Mouse (Mus musculus): ENCODE data around the gene Il17c.

Il17c gene

DNA sequence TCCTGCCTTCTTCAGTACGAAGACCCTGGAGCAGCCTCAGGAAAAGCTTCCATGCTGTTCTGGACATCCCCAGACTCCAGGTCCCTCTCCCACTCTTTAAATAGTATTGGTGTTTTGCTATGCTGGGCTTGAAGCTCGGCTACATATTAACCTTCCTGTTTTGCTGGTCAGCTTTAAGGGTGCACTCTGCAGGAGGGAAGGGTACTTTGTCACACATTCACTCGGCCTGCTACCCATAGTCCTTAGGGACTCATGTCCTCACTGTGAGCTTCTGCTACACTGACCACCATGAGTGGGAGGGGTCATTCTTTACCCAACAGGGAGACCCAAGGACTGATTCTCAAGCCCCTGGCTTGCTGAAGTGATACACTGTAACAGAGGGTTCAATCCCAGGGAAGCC lies 8.8 kb downstream of the Il17c start:
- DNase-seq (ENCODE audit: inconsistent ontology term): no peak

DNA sequence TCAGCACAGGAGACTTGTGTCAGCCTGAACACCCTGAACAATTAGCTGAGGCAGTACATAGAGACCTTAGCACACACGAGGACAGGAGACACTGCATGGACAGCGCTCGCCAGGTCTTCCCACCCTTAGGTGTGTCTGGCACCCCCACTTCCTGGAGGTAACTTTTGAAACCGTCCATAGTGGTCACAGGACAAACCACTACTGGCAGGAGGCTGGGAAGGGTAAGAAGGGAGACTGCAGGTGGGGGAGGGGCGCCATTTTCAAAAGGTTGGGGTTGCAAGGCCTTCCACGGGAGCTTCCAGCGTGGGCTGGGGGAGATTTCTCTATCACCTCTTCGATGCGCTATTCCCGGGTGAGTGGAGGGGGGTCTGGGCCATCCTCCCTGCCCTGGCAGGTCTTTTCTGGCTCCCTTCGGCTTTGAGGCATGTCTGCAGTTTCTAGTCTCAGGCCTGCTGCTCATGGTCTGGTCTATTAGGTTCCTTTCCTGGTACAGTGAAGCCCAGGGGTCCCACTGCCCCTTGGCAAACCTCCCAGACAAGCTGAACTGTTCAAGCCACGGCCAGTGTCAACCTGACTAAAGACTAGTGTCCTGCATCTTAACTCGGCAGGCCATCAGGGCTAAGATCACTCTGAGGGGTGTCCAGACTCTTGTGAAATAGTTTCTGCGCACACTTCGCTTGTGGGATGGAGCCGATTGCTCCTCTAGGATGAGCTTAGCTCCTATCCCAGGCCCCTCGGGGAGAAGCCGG lies 10.0 kb downstream of the Il17c start:
- DNase-seq (ENCODE audit: inconsistent ontology term): peak; percentile 33

DNA sequence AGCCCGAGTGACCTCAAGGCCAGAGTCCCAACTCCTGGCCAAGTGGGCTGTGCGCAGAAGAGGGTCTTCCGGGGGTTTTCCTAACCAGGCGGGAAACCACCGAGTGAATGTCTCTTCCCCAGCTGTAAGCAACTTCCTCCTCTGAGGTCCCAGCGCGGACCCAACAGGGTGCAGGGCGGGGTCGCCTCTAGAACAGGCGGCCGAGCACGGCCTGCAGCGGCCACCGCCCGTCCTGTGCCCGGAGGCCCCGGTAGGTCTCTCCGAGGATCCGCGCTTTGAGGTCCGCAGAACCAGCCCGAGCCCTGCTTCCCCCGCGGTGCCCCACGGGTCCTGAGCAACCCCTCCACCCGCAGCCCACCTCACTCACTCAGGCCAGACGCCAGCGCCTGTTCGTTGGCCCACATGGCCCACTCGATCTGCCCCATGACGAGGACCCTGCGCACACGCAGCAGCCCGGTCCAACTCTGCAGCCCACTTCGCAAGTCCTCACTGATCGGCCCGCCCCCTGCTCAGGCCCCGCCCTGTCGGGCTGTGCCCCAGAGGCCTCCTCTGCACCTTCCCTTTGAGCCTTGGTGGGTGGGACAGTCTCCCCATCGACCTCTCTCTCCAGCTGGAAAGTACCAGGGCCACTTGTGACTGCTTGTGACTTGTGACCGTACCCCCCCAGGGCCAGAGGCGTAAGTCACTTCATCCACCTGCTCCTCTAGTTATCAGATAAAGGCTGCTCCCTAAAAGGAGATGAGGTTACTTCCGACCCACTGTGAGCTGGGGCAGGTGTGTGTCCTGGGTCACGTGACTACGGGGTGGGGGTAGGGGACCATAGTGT lies 10.8 kb downstream of the Il17c start, which contains the start of gene Cyba:
Cyba (minus strand) TSS at position 488 of the 826 bp plus-strand sequence.
- DNase-seq (ENCODE audit: inconsistent ontology term): peak; percentile 69

DNA sequence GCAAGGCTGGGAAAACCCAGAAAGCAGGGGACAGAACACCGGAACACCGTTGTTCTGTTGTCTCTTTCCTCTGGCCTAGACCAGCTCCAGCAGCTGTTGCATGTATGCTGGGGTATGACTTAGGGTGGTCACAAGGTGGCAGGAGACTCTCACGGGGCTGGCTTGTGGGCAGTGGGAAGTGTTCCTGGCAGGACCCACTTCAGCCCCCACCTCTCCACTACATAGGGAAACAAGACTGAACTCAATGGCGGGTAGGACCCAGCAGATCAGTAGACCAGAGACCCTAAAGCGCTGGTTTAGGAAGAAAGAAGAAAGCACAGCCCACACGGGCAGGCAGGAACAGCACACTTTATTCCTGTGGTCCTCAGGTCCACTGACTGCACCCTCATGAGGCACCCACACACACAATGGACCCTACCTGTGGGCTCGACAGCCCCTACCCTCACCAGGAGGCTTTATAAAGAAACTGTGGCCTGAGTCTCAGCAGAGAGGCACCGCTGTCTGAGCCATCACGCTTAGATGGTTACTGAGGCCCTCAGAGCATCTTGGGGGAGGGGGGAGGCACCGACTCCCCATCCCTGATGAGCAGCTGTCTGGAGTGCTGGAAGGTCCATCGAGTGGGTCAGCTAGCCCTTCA lies 11.6 kb downstream of the Il17c start:
- no peak for DNase-seq (ENCODE audit: inconsistent ontology term)

GRCm38 (mm10) chr8:122435375-122435774 lies 13.6 kb downstream of the Il17c start:
- DNase-seq (ENCODE audit: inconsistent ontology term): no peak

- no peak for DNase-seq (ENCODE audit: inconsistent ontology term)
These were observed 14.3 kb downstream of the Il17c start for GRCm38 (mm10) chr8:122436146-122436545.

DNA sequence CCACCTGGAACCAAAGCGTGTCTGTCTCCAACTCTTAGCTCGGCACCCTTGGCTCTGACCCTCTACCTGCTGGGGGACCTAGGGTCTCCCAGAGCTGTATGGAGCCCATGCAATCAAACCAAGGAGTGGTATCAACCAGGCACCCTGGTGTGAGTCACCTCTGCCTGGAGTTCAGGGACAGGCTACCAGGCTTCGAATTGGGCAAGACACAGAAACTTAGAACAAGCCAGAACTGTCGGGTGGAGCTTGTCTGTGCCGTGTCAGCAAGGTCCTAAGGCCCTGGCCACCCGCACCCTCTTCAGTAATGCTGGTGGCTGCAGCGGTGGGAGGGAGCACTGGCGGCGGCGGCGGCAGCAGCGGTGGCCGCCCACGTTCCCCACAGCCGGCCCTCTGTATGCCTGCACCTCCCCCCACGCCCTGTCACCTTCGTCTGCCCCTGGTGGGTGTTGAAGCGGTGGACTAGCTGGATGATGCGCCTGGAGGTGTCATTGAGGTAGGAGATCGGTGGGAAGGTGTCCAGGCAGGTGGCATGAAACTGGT lies 14.8 kb downstream of the Il17c start:
- DNase-seq (ENCODE audit: inconsistent ontology term): no peak

DNA sequence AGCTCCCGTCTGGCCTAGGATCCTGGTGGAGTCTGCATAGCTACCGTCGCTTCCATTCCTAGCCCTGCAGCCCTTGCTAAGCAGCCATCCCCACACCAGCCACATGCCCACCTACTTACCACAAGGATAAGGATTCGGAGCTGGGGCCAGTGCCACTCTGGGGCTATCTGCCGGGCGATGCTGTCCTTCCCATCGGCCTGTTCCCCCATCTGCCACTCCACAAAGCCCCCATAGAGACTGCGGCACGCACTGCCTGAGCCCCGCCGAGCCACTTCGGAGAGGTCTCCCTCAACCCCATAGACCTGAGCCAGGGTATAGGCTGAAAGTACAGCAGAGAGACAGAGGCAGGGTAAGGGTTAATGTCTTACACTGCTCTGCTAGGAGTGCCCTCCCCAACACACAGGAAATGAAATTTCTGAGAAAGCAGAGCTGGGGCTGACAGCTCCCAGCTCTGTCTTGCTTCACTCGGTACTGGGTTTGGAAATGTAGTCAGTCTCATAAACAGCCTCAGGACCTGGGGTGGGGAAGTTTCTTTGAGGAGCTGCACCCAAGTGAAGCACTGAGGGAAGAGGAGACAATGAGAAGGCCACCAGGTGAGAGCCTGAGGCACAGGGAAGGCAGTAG lies 16.0 kb downstream of the Il17c start:
- no peak for DNase-seq (ENCODE audit: inconsistent ontology term)

DNA sequence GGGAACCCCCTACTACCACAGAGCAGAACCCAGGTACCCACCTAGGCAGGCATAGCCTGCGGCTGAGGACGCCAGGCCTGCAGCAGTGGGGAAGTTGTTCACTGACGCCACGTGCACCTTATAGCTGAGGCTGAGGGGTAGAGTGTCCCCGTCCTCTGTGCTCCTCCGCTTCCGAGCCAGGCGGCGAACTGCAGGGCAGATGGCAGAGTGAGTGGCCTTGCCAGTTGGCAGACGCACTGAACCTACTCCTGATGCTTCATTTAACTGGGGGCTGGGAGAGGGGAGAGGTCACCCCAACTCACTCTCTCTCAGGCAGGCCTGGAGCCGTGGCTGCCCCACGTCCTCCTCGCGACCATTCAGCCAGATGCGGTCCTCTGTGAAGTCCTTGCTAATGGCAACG lies 17.5 kb downstream of the Il17c start:
- DNase-seq (ENCODE audit: inconsistent ontology term): no peak

GRCm38 (mm10) chr8:122441326-122441725 lies 19.5 kb downstream of the Il17c start:
- no peak for DNase-seq (ENCODE audit: inconsistent ontology term)

DNA sequence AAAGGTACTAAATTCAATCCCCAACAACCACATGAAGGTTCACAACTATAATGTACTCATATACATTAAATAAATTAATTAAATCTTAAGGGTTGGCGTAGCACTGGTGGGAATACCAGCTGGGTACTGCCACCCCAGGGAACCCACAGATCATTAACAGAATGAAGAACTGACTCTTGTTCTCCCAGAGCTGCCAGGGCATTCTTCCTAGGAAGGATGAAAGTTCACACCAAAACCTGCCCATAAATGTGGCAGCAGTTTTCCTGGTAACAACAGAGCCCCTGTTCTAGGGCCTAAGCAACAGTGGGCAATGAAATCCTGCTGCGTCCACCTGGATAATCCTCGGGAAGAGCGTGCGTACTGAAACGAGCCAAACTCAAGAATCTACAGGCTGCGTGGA lies 20.5 kb downstream of the Il17c start:
- DNase-seq (ENCODE audit: inconsistent ontology term): no peak

- DNase-seq (ENCODE audit: inconsistent ontology term): no peak
These were observed 21.0 kb downstream of the Il17c start for GRCm38 (mm10) chr8:122442781-122443180.

DNA sequence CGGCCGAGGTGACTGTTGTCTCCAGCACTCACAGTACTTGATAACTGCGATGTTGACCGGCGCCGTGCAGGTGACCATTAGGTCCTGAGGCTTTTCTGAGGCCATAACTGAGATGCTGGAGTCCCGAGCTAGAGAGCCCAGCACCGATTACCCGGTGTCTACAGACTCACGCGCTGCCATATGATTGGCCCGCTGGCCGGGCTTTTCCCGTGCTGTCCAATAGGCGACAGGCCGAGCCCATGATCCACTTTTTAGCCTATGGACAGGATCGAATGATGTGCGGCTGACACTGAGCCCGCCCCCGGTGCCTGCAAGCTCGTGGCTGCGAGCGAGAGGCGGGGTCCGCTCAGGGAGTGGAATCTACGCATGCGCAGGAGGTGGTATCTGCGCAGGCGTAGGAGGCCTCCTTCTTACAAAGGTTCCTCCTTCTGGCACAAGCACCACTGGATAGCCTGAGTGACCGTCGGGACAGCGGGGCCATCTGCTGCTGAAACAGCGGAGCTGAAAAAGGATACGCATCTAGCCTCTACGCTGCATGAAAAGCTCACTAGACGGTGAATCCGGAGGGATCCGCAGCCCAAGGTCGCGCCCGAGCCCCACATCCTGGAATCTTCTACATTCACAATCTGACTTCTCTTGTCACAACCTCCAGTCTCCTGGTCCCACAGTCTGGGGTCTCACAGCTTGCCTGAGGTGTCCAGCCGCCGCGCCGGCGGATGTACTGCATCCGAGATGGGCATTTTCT lies 21.6 kb downstream of the Il17c start, which contains the start of gene Mvd:
Mvd (minus strand) TSS at position 161 of the 745 bp plus-strand sequence.
- peak; percentile 99 for DNase-seq (ENCODE audit: inconsistent ontology term)

GRCm38 (mm10) chr8:122444058-122444748 lies 22.4 kb downstream of the Il17c start:
- peak; percentile 93 for DNase-seq (ENCODE audit: inconsistent ontology term)

- peak; percentile 22 for DNase-seq (ENCODE audit: inconsistent ontology term)
These were observed 23.4 kb downstream of the Il17c start for GRCm38 (mm10) chr8:122445203-122445602.

- DNase-seq (ENCODE audit: inconsistent ontology term): no peak
These were observed 29.4 kb downstream of the Il17c start for GRCm38 (mm10) chr8:122451161-122451703.

DNA sequence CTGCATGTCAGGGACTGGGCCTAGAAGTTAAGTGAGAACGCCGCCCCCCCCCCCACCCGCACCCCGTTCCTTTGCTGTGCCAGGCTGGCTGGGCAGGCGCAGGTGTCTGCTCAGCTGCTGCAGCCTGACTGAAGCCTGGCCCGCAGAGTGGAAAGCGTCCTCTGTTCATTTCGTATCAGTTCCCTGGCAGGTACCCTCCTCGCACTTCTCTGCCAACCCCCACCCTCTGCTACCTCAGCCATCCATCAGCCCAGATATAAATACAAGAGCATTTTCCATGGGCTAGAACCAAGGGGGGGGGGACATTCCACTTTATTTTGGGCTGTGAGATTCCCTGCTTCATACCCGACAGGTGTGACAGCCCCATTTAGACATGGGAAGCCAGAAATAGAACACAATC lies 30.3 kb downstream of the Il17c start:
- no peak for DNase-seq (ENCODE audit: inconsistent ontology term)

DNA sequence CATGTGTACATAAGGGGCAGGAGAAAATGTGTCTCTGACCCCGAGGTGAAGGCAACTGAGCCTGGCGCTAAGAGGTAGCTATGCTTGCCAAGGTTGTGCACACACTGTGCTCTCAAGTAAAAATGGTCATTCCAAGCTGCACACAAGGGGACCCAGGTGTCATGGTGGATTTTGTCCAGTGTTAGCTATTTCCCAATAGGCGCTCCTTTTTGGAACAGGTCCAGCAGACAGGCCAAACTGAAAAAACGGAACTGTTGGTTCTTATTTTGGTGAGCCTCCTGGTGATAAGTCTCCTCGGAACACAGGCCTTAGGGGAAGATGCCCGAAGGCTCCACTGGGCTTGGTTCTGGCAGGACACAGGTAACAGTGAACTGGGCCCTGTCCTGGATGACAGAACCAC lies 32.6 kb downstream of the Il17c start:
- no peak for DNase-seq (ENCODE audit: inconsistent ontology term)

GRCm38 (mm10) chr8:122457171-122457570 lies 35.4 kb downstream of the Il17c start:
- no peak for DNase-seq (ENCODE audit: inconsistent ontology term)

Data from Muller cell, postnatal 12 days (primary cell).